Mouse (Mus musculus) neural tube, embryonic 12.5 days (tissue): ENCODE measurements around the gene Bsn. TPM values are rescaled to one million over a fixed set of nuclear protein-coding genes. Genes with fewer than 3 reads are reported as not detected.

ENCODE experiments used
- ATAC-seq: fragments of 200-750 bp; cut with Nextera tagmentation; 2 replicates; pipeline ENCODE4 v1.8.0; 2017; ENCODE audit warnings: low read depth, mild to moderate bottlenecking, moderate TSS enrichment, moderate library complexity; ENCODE audit not compliant: low FRiP score
- H3K27ac ChIP-seq: fragments of 300-500 bp; sonication (generic); 2 replicates; pipeline ENCODE4 v1.5.1; 2016
- H3K27me3 ChIP-seq: fragments of 300-500 bp; sonication (generic); replicated peaks from 2 replicates; pipeline ENCODE4 v1.6.1; 2016; ENCODE audit warnings: mild to moderate bottlenecking
- H3K36me3 ChIP-seq: fragments of 300-500 bp; sonication (generic); 2 replicates; pipeline ENCODE4 v1.6.1; 2016; ENCODE audit warnings: mild to moderate bottlenecking
- H3K4me1 ChIP-seq: fragments of 300-500 bp; sonication (generic); 2 replicates; pipeline ENCODE4 v1.6.1; 2016
- H3K4me2 ChIP-seq: fragments of 300-500 bp; sonication (generic); replicated peaks from 2 replicates; pipeline ENCODE4 v1.6.1; 2016; ENCODE audit warnings: mild to moderate bottlenecking
- H3K4me3 ChIP-seq: fragments of 300-500 bp; sonication (generic); 2 replicates; pipeline ENCODE4 v1.5.1; 2016
- H3K9ac ChIP-seq: fragments of 300-500 bp; sonication (generic); 2 replicates; pipeline ENCODE4 v1.6.1; 2016; ENCODE audit warnings: mild to moderate bottlenecking
- H3K9me3 ChIP-seq: fragments of 300-500 bp; sonication (generic); 2 replicates; pipeline ENCODE4 v1.6.1; 2016; ENCODE audit warnings: mild to moderate bottlenecking
- WGBS: fragments of 180-500 bp; shearing (Covaris S2); methylation state at CpG from one replicate; pipeline ENCODE4 v1.1.7; 2016; 5-methylcytosine and 5-hydroxymethylcytosine counted together
- polyA plus RNA-seq: library from polyadenylated mRNA; unstranded; fragments of >200 nt; fragmentation: Nextera tagmentation; extraction: Ambion mirVana; gene quantifications from 2 replicates; pipeline ENCODE4 v1.2.1, GENCODE M21; 2016

The Bsn gene
- polyA plus RNA-seq, 1 experiment from 2014 or later, result 5.3 TPM

- H3K36me3 ChIP-seq, result peaks cover 83% of the 10 kb centered on the region
- H3K4me2 ChIP-seq, result no peak overlapping the region
Measured at GRCm38 (mm10) chr9:108055661-108056237, 134.4 kb downstream of the Bsn start.

GRCm38 (mm10) chr9:108055061-108055460 lies 135.1 kb downstream of the Bsn start:
- no peak overlapping the region for H3K4me3 ChIP-seq
- no peaks in the 10 kb centered on the region for H3K9me3 ChIP-seq
- peaks cover 83% of the 10 kb centered on the region for H3K36me3 ChIP-seq
- H3K4me2 ChIP-seq, result no peak overlapping the region
- H3K27ac ChIP-seq, result no peak overlapping the region
- no peak overlapping the region for H3K9ac ChIP-seq
- H3K4me1 ChIP-seq, result peaks cover 12% of the 10 kb centered on the region
- no peaks in the 10 kb centered on the region for H3K27me3 ChIP-seq
- 77% methylated on average over 1 of the region's 1 CpGs for WGBS
- no peak for ATAC-seq

More at GRCm38 (mm10) chr9:108055661-108056237, 134.4 kb downstream of the Bsn start:
- Histone ChIP-seq H3K4me3 (no peak overlapping the region), H3K9me3 (no peaks in the 10 kb centered on the region), H3K27ac (no peak overlapping the region), H3K27me3 (no peaks in the 10 kb centered on the region), H3K9ac (no peak overlapping the region), H3K4me1 (peaks cover 6% of the 10 kb centered on the region)
- ATAC-seq, result no peak
- WGBS, result 92% methylated on average over 6 of the region's 6 CpGs

GRCm38 (mm10) chr9:108054331-108055040 lies 135.7 kb downstream of the Bsn start:
- Histone ChIP-seq H3K27ac (no peak overlapping the region), H3K4me3 (no peak overlapping the region; the same call in 1 of the 2 replicates), H3K36me3 (peaks cover 78% of the 10 kb centered on the region), H3K9me3 (no peaks in the 10 kb centered on the region), H3K4me2 (no peak overlapping the region), H3K4me1 (peaks cover 18% of the 10 kb centered on the region), H3K27me3 (no peaks in the 10 kb centered on the region), H3K9ac (no peak overlapping the region)
- 91% methylated on average over 22 of the region's 22 CpGs for WGBS
- ATAC-seq, result no peak

- 94% methylated on average over 15 of the region's 15 CpGs for WGBS
- Histone ChIP-seq H3K9ac (no peak overlapping the region), H3K27ac (no peak overlapping the region), H3K4me1 (peaks cover 18% of the 10 kb centered on the region), H3K4me3 (no peak overlapping the region; the same call in 1 of the 2 replicates), H3K27me3 (no peaks in the 10 kb centered on the region), H3K9me3 (no peaks in the 10 kb centered on the region), H3K4me2 (no peak overlapping the region), H3K36me3 (peaks cover 70% of the 10 kb centered on the region)
- no peak for ATAC-seq
Measured at GRCm38 (mm10) chr9:108053665-108054225, 136.4 kb downstream of the Bsn start.

- Histone ChIP-seq H3K27me3 (no peaks in the 10 kb centered on the region), H3K27ac (no peak within 1 kb of the TSS), H3K4me3 (no peak within 1 kb of the TSS), H3K4me1 (peaks cover 23% of the 10 kb centered on the region), H3K36me3 (peaks cover 64% of the 10 kb centered on the region), H3K9me3 (no peaks in the 10 kb centered on the region), H3K4me2 (peak within 1 kb of the TSS; percentile 38), H3K9ac (no peak within 1 kb of the TSS)
- WGBS, result 52% methylated on average over 20 of the region's 20 CpGs
- peak; percentile 27; the same call in 1 of the 2 replicates for ATAC-seq
Measured at GRCm38 (mm10) chr9:108052885-108053664, 137.1 kb downstream of the Bsn start, which contains the start of gene Amigo3. TSS of gene Amigo3 (plus strand) at chr9:108053159.

- Histone ChIP-seq H3K27ac (no peak overlapping the region), H3K36me3 (peaks cover 58% of the 10 kb centered on the region), H3K4me3 (no peak overlapping the region), H3K27me3 (no peaks in the 10 kb centered on the region), H3K4me1 (peaks cover 29% of the 10 kb centered on the region), H3K9ac (no peak overlapping the region), H3K9me3 (no peaks in the 10 kb centered on the region), H3K4me2 (no peak overlapping the region)
- WGBS, result 75% methylated on average over 7 of the region's 7 CpGs
- no peak for ATAC-seq
Measured at GRCm38 (mm10) chr9:108052411-108052810, 137.8 kb downstream of the Bsn start.

- Histone ChIP-seq H3K27me3 (no peaks in the 10 kb centered on the region), H3K36me3 (peaks cover 58% of the 10 kb centered on the region), H3K4me1 (peaks cover 29% of the 10 kb centered on the region), H3K27ac (no peak overlapping the region), H3K4me2 (no peak overlapping the region), H3K4me3 (no peak overlapping the region), H3K9me3 (no peaks in the 10 kb centered on the region), H3K9ac (no peak overlapping the region)
- no peak for ATAC-seq
- WGBS, result 83% methylated on average over 4 of the region's 4 CpGs
Measured at GRCm38 (mm10) chr9:108051931-108052220, 138.3 kb downstream of the Bsn start.

- no peak overlapping the region for H3K27ac ChIP-seq
- ATAC-seq, result no peak
- H3K27me3 ChIP-seq, result no peaks in the 10 kb centered on the region
- H3K4me2 ChIP-seq, result no peak overlapping the region
- 95% methylated on average over 15 of the region's 15 CpGs for WGBS
- no peaks in the 10 kb centered on the region for H3K9me3 ChIP-seq
- no peak overlapping the region for H3K9ac ChIP-seq
- no peak overlapping the region for H3K4me3 ChIP-seq
- H3K36me3 ChIP-seq, result peaks cover 58% of the 10 kb centered on the region
- peaks cover 29% of the 10 kb centered on the region for H3K4me1 ChIP-seq
Measured at GRCm38 (mm10) chr9:108051184-108051930, 138.8 kb downstream of the Bsn start.

GRCm38 (mm10) chr9:108049561-108050251 lies 140.5 kb downstream of the Bsn start:
- ATAC-seq, result peak; percentile 12; the same call in 1 of the 2 replicates
- peaks cover 29% of the 10 kb centered on the region for H3K4me1 ChIP-seq
- peak overlapping the region; percentile 86 for H3K4me2 ChIP-seq
- WGBS, result 44% methylated on average over 15 of the region's 15 CpGs
- peak overlapping the region; percentile 70 for H3K4me3 ChIP-seq
- no peak overlapping the region for H3K27ac ChIP-seq
- H3K9ac ChIP-seq, result peak overlapping the region; percentile 69
- no peaks in the 10 kb centered on the region for H3K9me3 ChIP-seq
- H3K27me3 ChIP-seq, result no peaks in the 10 kb centered on the region
- H3K36me3 ChIP-seq, result peaks cover 56% of the 10 kb centered on the region

GRCm38 (mm10) chr9:108049016-108049455 lies 141.1 kb downstream of the Bsn start, which contains the start of gene Gmppb:
TSS of gene Gmppb (plus strand) at chr9:108049242.
- Histone ChIP-seq H3K4me2 (peak within 1 kb of the TSS; percentile 86), H3K36me3 (peaks cover 51% of the 10 kb centered on the region), H3K9me3 (no peaks in the 10 kb centered on the region), H3K27ac (no peak within 1 kb of the TSS), H3K4me3 (peak within 1 kb of the TSS; percentile 70), H3K9ac (peak within 1 kb of the TSS; percentile 69), H3K4me1 (peaks cover 29% of the 10 kb centered on the region), H3K27me3 (no peaks in the 10 kb centered on the region)
- ATAC-seq, result peak; percentile 92
- under 1% methylated on average over 37 of the region's 39 CpGs for WGBS

GRCm38 (mm10) chr9:108048566-108048955 lies 141.6 kb downstream of the Bsn start:
- Histone ChIP-seq H3K27me3 (no peaks in the 10 kb centered on the region), H3K9ac (peak overlapping the region; percentile 45), H3K27ac (no peak overlapping the region), H3K4me2 (peak overlapping the region; percentile 86), H3K4me3 (peak overlapping the region; percentile 70), H3K4me1 (peaks cover 29% of the 10 kb centered on the region), H3K9me3 (no peaks in the 10 kb centered on the region), H3K36me3 (peaks cover 46% of the 10 kb centered on the region)
- WGBS, result under 1% methylated on average over 19 of the region's 19 CpGs
- peak; percentile 58 for ATAC-seq
